Mouse (Mus musculus) inflammation-experienced regulatory T-cells, adult 6 months (primary cell): ENCODE data around the gene Nrbf2. TPM values are rescaled to one million over a fixed set of nuclear protein-coding genes. Genes with fewer than 3 reads are reported as not detected.

ENCODE experiments used
- ATAC-seq: one replicate; pipeline ENCODE4 v1.8.0; 2017
- polyA plus RNA-seq, 3 experiments: library from polyadenylated mRNA; unstranded; fragments of 100-300 nt; shearing (Covaris generic); gene quantifications; one replicate each; pipeline ENCODE4 v1.2.1; 2017

The Nrbf2 gene
- polyA plus RNA-seq, 3 experiments from 2014 or later, result 30.7 to 35.8 (median 32.9) TPM

GRCm38 (mm10) chr10:67291087-67291486 lies 6.0 kb upstream of the Nrbf2 start:
- no peak for ATAC-seq

DNA sequence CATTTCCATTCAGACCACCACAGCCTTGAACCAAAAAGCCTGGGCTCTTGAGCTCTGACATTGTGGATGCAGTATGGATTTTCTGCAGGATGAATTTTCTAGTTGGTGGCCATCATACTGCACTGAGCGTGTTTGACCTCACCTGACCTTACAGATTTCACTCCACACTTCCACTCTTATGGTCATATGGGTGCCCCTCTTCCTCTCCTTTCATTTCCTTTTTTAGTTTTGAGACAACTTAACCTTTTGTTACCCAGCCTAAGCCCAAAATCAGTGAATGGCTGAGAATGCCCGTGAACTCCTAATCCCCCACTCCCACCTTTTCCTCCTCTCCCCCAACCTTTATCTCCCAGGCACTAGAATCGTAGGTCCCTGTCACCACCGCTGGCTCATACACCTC lies 5.5 kb upstream of the Nrbf2 start:
- no peak for ATAC-seq

- ATAC-seq, result no peak
These were observed 2.8 kb upstream of the Nrbf2 start for GRCm38 (mm10) chr10:67287877-67288276.

- peak; percentile 51 for ATAC-seq
These were observed 337 bp downstream of the Nrbf2 start for GRCm38 (mm10) chr10:67284761-67285175.

DNA sequence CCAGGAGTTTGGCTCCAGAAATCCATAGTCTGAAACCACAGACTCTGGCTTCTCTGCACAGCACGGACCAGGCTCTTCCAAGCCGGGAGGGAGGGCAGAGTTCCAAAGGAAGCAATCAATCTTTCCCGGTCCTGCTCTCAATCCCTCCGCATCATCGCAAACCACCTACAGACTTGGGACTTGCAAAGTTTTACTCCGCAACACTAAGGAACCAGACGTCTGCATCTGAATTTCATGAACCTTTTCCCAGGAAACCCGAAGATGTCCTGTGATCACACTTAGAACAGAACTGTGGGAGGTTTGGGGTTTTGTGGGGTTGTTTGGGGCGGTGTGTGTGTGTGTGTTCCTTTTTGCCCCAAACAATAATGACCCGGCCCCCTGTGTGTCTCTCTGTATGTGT lies 794 bp downstream of the Nrbf2 start:
- ATAC-seq, result no peak

GRCm38 (mm10) chr10:67283516-67283915 lies 1.6 kb downstream of the Nrbf2 start:
- no peak for ATAC-seq

- no peak for ATAC-seq
These were observed 2.6 kb downstream of the Nrbf2 start for GRCm38 (mm10) chr10:67282531-67282930.

- no peak for ATAC-seq
These were observed 3.3 kb downstream of the Nrbf2 start for GRCm38 (mm10) chr10:67281852-67282251.

- ATAC-seq, result no peak
These were observed 9.2 kb downstream of the Nrbf2 start for GRCm38 (mm10) chr10:67275916-67276315.

DNA sequence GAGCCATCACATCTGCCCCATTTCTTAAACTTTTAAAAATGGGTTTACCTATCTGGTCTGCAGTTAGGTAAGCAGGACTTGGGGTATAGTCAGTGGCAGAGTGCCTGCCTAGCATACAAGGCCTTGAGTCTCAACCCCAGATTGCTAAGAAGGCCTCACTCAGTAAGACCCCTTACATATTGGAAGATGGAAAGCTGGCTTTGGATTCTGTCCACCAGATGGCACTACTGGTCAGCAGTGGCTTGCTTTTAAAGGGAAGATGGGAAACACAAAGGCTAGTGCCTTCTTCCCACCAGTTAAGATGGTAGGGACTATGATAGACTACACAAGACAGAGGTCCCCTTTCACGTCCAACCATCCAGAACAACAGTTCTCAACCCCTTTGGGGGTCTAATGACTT lies 20.3 kb downstream of the Nrbf2 start:
- ATAC-seq, result no peak

- ATAC-seq, result no peak
These were observed 32.0 kb downstream of the Nrbf2 start for GRCm38 (mm10) chr10:67253115-67253514.

DNA sequence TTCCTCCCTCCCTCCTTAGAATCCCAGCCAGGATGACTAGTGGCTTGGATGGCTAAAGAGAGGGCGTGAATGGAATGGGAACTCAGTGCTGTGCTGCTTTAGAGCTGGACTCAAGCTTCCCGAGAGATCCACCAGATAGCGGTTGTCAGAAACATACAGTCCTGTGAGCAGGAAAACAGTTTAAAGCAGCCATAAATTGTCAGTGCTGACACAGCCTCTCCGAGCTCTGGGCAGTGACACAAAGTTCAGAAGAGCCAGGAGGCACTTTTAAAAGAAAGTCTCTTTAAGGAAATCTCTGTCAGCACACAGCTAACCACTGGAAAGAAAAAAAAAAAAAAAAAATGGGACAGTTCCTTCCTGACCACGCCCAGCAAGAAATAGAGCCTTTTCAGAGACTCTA lies 32.8 kb downstream of the Nrbf2 start:
- ATAC-seq, result no peak

DNA sequence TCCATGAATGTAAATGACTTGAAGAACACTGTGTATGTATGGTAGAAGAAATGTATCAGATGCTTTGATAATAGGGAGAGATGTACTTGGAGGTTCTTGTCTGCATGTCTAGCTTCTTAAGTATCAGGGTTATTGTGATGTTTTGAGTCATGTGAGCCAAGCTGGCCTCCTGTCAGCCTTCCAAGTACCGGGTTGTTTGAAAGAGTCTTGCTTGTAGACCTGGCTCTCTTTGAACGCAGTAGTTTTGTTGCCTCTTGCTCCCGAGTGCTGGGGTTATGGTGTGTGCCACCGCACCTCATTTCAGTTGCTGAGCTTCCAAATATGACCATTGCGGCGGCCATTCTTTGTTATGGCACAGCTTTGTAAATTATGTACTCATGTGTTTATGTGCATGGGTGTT lies 34.3 kb downstream of the Nrbf2 start:
- ATAC-seq, result no peak

DNA sequence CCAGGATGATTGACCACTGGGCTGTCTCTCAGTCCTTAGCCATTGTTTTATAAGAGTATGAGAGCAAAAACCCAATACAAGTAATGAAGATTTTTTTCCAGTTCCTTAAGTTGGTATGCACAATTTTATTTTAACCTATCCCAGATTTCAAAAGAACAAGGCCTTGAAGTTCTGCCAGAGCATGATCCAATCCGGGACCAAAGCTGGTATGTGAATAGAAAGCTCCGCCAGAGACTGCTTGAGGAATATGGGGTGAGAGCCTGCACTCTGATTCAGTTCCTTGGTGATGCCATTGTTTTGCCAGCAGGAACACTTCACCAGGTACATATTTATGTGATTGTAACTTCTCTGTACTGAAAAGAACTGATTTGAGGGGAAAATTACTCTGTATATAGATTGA lies 35.6 kb downstream of the Nrbf2 start:
- no peak for ATAC-seq

DNA sequence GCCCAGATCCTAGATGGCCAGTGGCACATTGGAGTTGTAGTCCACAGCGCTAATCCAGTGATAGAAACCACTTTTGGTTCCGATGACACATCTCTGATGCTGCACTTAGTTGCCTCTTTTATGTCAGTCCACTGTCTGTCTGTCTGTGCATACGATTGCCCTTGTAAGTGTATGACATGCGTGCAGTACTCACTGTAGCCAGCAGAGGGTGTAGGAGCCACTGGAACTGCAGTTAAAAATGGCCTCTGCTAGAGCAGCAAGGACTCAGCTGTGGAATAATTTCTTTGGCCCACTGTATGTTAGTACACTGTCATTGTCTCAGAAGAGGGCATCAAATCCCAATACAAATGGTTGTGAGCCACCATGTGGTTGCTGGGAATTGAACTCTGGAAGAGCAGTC lies 38.0 kb downstream of the Nrbf2 start:
- no peak for ATAC-seq

DNA sequence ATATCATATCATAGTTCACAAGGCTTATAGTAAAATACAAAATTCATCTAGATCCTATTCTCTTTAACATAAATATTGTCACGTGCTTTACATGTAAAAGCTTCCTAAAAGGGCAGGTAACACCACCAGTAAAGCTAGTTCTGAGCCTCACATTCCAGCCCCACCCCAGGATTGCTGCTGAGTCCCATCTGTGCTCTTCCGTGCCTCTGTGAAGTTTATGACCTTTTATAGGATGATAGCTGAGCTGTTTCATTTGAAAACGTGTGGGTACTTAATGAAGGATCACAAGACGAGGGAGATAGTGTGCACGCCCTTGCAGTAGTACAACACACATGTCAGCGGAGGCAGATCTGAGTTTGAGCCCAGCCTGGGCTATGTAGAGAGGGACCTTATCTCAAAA lies 54.7 kb downstream of the Nrbf2 start:
- no peak for ATAC-seq

GRCm38 (mm10) chr10:67226543-67226942 lies 58.6 kb downstream of the Nrbf2 start:
- no peak for ATAC-seq

DNA sequence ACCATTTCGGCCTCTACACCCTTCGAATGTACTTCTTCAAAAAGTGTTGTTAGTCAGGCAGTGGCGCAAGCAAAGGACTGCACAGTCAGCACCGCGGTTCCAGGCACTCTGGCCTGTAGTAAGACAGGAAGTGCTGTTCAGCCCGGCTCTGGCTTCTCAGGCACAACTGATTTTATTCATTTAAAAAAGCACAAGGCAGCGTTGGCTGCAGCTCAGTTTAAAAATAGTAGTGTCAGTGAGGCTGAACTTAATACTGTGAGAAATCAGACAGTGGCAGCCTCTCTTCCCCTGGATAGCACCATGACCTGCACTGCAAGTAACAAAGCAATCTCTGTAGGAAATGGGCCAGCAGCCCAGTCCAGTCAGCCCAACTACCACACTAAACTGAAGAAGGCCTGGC lies 59.0 kb downstream of the Nrbf2 start:
- peak; percentile 55 for ATAC-seq

GRCm38 (mm10) chr10:67225528-67225927 lies 59.6 kb downstream of the Nrbf2 start:
- ATAC-seq, result peak; percentile 51

GRCm38 (mm10) chr10:67223942-67224341 lies 61.2 kb downstream of the Nrbf2 start:
- ATAC-seq, result no peak

GRCm38 (mm10) chr10:67221284-67221683 lies 63.8 kb downstream of the Nrbf2 start:
- no peak for ATAC-seq

GRCm38 (mm10) chr10:67220251-67220650 lies 64.9 kb downstream of the Nrbf2 start:
- no peak for ATAC-seq

DNA sequence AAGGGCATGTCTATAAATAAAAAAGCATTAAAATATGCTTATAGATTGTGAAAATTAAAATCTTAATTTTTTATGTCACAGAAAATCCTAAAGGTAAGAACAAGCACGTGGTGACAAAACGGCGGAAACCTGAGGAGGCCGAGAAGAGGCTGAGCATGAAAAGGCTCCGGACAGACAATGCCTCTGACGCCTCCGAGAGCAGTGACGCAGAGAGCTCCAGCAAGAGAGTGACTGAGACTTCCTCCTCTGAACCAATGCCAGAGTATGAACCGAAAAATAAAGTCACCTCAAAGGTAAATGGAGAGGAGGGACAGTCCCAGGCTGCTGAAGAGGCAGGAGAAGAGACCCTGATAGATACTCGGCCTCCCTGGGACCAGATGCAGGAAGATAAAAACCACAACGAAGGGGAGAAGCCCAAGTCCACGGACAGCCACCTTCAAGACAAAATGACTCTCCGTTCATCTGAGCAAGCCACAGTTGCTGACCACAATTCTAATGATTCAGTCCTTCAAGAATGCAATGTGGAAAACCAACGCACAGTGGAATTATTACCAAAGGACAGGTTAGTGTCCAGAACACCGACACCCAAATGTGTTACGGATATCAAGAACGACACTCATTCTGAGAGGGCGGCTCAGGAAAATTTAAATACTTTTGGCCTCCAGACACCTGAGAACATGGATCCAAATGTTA lies 66.1 kb downstream of the Nrbf2 start:
- peak; percentile 32 for ATAC-seq

GRCm38 (mm10) chr10:67216872-67217271 lies 68.2 kb downstream of the Nrbf2 start:
- peak; percentile 73 for ATAC-seq
